Mouse (Mus musculus): ENCODE results near the gene Pus7l. TPM values are rescaled to one million over a fixed set of nuclear protein-coding genes. Genes with fewer than 3 reads are reported as not detected.
A peak's percentile ranks its signal among the peaks of the same experiment; 100 is the strongest.

Gene Pus7l
- 0.79 and 1.7 TPM in 2 replicates for polyA plus RNA-seq (2012; rRNA removed)

- peaks cover 15% of the 10 kb centered on the region; the same call in 1 of the 2 replicates for H3K4me1 ChIP-seq (ENCODE audit: control insufficient read depth, insufficient read depth, insufficient read length, low read length)
- under 1% methylated on average over 45 of the region's 45 CpGs for WGBS
- no peaks in the 10 kb centered on the region for H3K27me3 ChIP-seq (ENCODE audit: control insufficient read depth, insufficient read depth, low read length)
- H3K4me3 ChIP-seq (ENCODE audit: low read depth, low read length): peak within 1 kb of the TSS; percentile 72
- H3K27ac ChIP-seq (ENCODE audit: insufficient read depth, low read depth, low read length): peak within 1 kb of the TSS; percentile 97
- 0 out of 2 replicates have a peak, but pooled peaks have one; percentile 32 for TF ChIP-seq CTCF (IDR thresholded peaks at IDR 0.05; ENCODE audit: extremely low read depth, insufficient read length, insufficient replicate concordance, low read depth, low read length)
- peak; percentile 69 for TF ChIP-seq POLR2A (IDR thresholded peaks at IDR 0.05; ENCODE audit: low read depth, low read length)
- peaks cover 8% of the 10 kb centered on the region for H3K36me3 ChIP-seq (ENCODE audit: control insufficient read depth, insufficient read depth, low read length)
Measured at GRCm38 (mm10) chr15:94543409-94544051, at the start of gene Pus7l, which contains the start of gene Irak4. Gene Pus7l (minus strand): TSS chr15:94543547. Gene Irak4 (plus strand): TSS chr15:94543643.

- WGBS: 69% methylated on average over 4 of the region's 4 CpGs
- no peak overlapping the region for H3K27ac ChIP-seq (ENCODE audit: insufficient read depth, low read depth, low read length)
Measured at GRCm38 (mm10) chr15:94591356-94591755, 48.0 kb upstream of the Pus7l start.

GRCm38 (mm10) chr15:94590083-94590482 is 46.7 kb upstream of the Pus7l start:
- Histone ChIP-seq H3K4me1 (ENCODE audit: control insufficient read depth, insufficient read depth, insufficient read length, low read length) (peaks cover 8% of the 10 kb centered on the region; the same call in 1 of the 2 replicates), H3K27me3 (ENCODE audit: control insufficient read depth, insufficient read depth, low read length) (no peaks in the 10 kb centered on the region), H3K27ac (ENCODE audit: insufficient read depth, low read depth, low read length) (no peak overlapping the region), H3K4me3 (ENCODE audit: low read depth, low read length) (peak overlapping the region; percentile 43; the same call in 1 of the 2 replicates), H3K36me3 (ENCODE audit: control insufficient read depth, insufficient read depth, low read length) (peaks cover 12% of the 10 kb centered on the region)
- TF ChIP-seq CTCF (IDR thresholded peaks at IDR 0.05; ENCODE audit: extremely low read depth, insufficient read length, insufficient replicate concordance, low read depth, low read length): no peak
- 10% methylated on average over 8 of the region's 8 CpGs for WGBS

More at GRCm38 (mm10) chr15:94591356-94591755, 48.0 kb upstream of the Pus7l start:
- Histone ChIP-seq H3K4me1 (ENCODE audit: control insufficient read depth, insufficient read depth, insufficient read length, low read length) (peaks cover 8% of the 10 kb centered on the region; the same call in 1 of the 2 replicates), H3K36me3 (ENCODE audit: control insufficient read depth, insufficient read depth, low read length) (peaks cover 3% of the 10 kb centered on the region), H3K4me3 (ENCODE audit: low read depth, low read length) (no peak overlapping the region), H3K27me3 (ENCODE audit: control insufficient read depth, insufficient read depth, low read length) (no peaks in the 10 kb centered on the region)
- TF ChIP-seq POLR2A (IDR thresholded peaks at IDR 0.05; ENCODE audit: low read depth, low read length) (no peak), CTCF (IDR thresholded peaks at IDR 0.05; ENCODE audit: extremely low read depth, insufficient read length, insufficient replicate concordance, low read depth, low read length) (no peak)

- Histone ChIP-seq H3K27ac (ENCODE audit: insufficient read depth, low read depth, low read length) (peak within 1 kb of the TSS; percentile 70), H3K4me1 (ENCODE audit: control insufficient read depth, insufficient read depth, insufficient read length, low read length) (peaks cover 8% of the 10 kb centered on the region; the same call in 1 of the 2 replicates), H3K36me3 (ENCODE audit: control insufficient read depth, insufficient read depth, low read length) (peaks cover 18% of the 10 kb centered on the region), H3K27me3 (ENCODE audit: control insufficient read depth, insufficient read depth, low read length) (no peaks in the 10 kb centered on the region), H3K4me3 (ENCODE audit: low read depth, low read length) (peak within 1 kb of the TSS; percentile 99)
- TF ChIP-seq CTCF (IDR thresholded peaks at IDR 0.05; ENCODE audit: extremely low read depth, insufficient read length, insufficient replicate concordance, low read depth, low read length) (0 out of 2 replicates have a peak, but pooled peaks have one; percentile 16), POLR2A (IDR thresholded peaks at IDR 0.05; ENCODE audit: low read depth, low read length) (peak; percentile 77; the same call in 1 of the 2 replicates)
- under 1% methylated on average over 69 of the region's 70 CpGs for WGBS
Measured at GRCm38 (mm10) chr15:94589219-94590075, 46.1 kb upstream of the Pus7l start, which contains the start of gene Twf1. Gene Twf1 (minus strand): TSS chr15:94589889.

GRCm38 (mm10) chr15:94587826-94588715 is 44.7 kb upstream of the Pus7l start:
- no peak overlapping the region for H3K27ac ChIP-seq (ENCODE audit: insufficient read depth, low read depth, low read length)
- H3K4me1 ChIP-seq (ENCODE audit: control insufficient read depth, insufficient read depth, insufficient read length, low read length): peaks cover 5% of the 10 kb centered on the region; the same call in 1 of the 2 replicates
- WGBS: 38% methylated on average over 9 of the region's 9 CpGs
- peaks cover 32% of the 10 kb centered on the region for H3K36me3 ChIP-seq (ENCODE audit: control insufficient read depth, insufficient read depth, low read length)
- TF ChIP-seq POLR2A (IDR thresholded peaks at IDR 0.05; ENCODE audit: low read depth, low read length) (no peak), CTCF (IDR thresholded peaks at IDR 0.05; ENCODE audit: extremely low read depth, insufficient read length, insufficient replicate concordance, low read depth, low read length) (no peak)
- H3K27me3 ChIP-seq (ENCODE audit: control insufficient read depth, insufficient read depth, low read length): no peaks in the 10 kb centered on the region
- H3K4me3 ChIP-seq (ENCODE audit: low read depth, low read length): no peak overlapping the region

GRCm38 (mm10) chr15:94584738-94585137 is 41.4 kb upstream of the Pus7l start:
- Histone ChIP-seq H3K36me3 (ENCODE audit: control insufficient read depth, insufficient read depth, low read length) (peaks cover 60% of the 10 kb centered on the region), H3K27me3 (ENCODE audit: control insufficient read depth, insufficient read depth, low read length) (no peaks in the 10 kb centered on the region), H3K4me1 (ENCODE audit: control insufficient read depth, insufficient read depth, insufficient read length, low read length) (peaks cover 2% of the 10 kb centered on the region), H3K27ac (ENCODE audit: insufficient read depth, low read depth, low read length) (no peak overlapping the region), H3K4me3 (ENCODE audit: low read depth, low read length) (no peak overlapping the region)
- WGBS: 72% methylated on average over 4 of the region's 4 CpGs
- TF ChIP-seq CTCF (IDR thresholded peaks at IDR 0.05; ENCODE audit: extremely low read depth, insufficient read length, insufficient replicate concordance, low read depth, low read length) (peak; percentile 38; the same call in 1 of the 2 replicates), POLR2A (IDR thresholded peaks at IDR 0.05; ENCODE audit: low read depth, low read length) (no peak)
